Mouse (Mus musculus): ENCODE data around the gene Ints1.

Gene Ints1

GRCm38 (mm10) chr5:139702905-139703304, 72.6 kb downstream of the Ints1 start:
- DNase-seq = peak in 1 of 2 experiments; percentile 52

- DNase-seq = peak in 1 of 2 experiments; percentile 25
These were observed 73.2 kb downstream of the Ints1 start for GRCm38 (mm10) chr5:139702236-139702635.
